Mouse (Mus musculus): Measurements from ENCODE around the gene Fam83f.

The Fam83f gene

GRCm38 (mm10) chr15:80743606-80744005 lies 72.0 kb downstream of the Fam83f start:
- no peak for DNase-seq (ENCODE audit: low spot score)

GRCm38 (mm10) chr15:80744667-80745422 lies 73.2 kb downstream of the Fam83f start:
- no peak for DNase-seq (ENCODE audit: low spot score)

- DNase-seq (ENCODE audit: low spot score): no peak
Measured at GRCm38 (mm10) chr15:80748979-80749378, 77.3 kb downstream of the Fam83f start.
